Mouse (Mus musculus): ENCODE results near the gene Magi2.

Gene Magi2

GRCm38 (mm10) chr5:20074101-20074500 lies 847.3 kb downstream of the Magi2 start:
- DNase-seq (ENCODE audit: low read depth, low spot score) = no peak

GRCm38 (mm10) chr5:20074867-20075266 lies 848.0 kb downstream of the Magi2 start:
- DNase-seq (ENCODE audit: low read depth, low spot score) = no peak

GRCm38 (mm10) chr5:20078931-20079330 lies 852.1 kb downstream of the Magi2 start:
- no peak for DNase-seq (ENCODE audit: low read depth, low spot score)

GRCm38 (mm10) chr5:20080605-20081309 lies 853.9 kb downstream of the Magi2 start:
- DNase-seq (ENCODE audit: low read depth, low spot score) = no peak

- no peak for DNase-seq (ENCODE audit: low read depth, low spot score)
These were observed 855.5 kb downstream of the Magi2 start for GRCm38 (mm10) chr5:20082368-20082767.

- no peak for DNase-seq (ENCODE audit: low read depth, low spot score)
These were observed 860.2 kb downstream of the Magi2 start for GRCm38 (mm10) chr5:20087083-20087482.

GRCm38 (mm10) chr5:20103869-20104268 lies 877.0 kb downstream of the Magi2 start:
- DNase-seq (ENCODE audit: low read depth, low spot score) = no peak

- DNase-seq (ENCODE audit: low read depth, low spot score) = no peak
These were observed 877.7 kb downstream of the Magi2 start for GRCm38 (mm10) chr5:20104496-20104895.

GRCm38 (mm10) chr5:20109496-20109895 lies 882.7 kb downstream of the Magi2 start:
- no peak for DNase-seq (ENCODE audit: low read depth, low spot score)

- no peak for DNase-seq (ENCODE audit: low read depth, low spot score)
These were observed 890.3 kb downstream of the Magi2 start for GRCm38 (mm10) chr5:20117156-20117555.

GRCm38 (mm10) chr5:20140235-20140634 lies 913.4 kb downstream of the Magi2 start:
- no peak for DNase-seq (ENCODE audit: low read depth, low spot score)

- DNase-seq (ENCODE audit: low read depth, low spot score) = peak; percentile 42
These were observed 914.0 kb downstream of the Magi2 start for GRCm38 (mm10) chr5:20140662-20141444.

- DNase-seq (ENCODE audit: low read depth, low spot score) = no peak
These were observed 926.7 kb downstream of the Magi2 start for GRCm38 (mm10) chr5:20153359-20154125.

- DNase-seq (ENCODE audit: low read depth, low spot score) = peak; percentile 16
These were observed 969.9 kb downstream of the Magi2 start for GRCm38 (mm10) chr5:20196765-20197164.

- no peak for DNase-seq (ENCODE audit: low read depth, low spot score)
These were observed 970.6 kb downstream of the Magi2 start for GRCm38 (mm10) chr5:20197395-20197794.

- no peak for DNase-seq (ENCODE audit: low read depth, low spot score)
These were observed 974.5 kb downstream of the Magi2 start for GRCm38 (mm10) chr5:20201348-20201747.

GRCm38 (mm10) chr5:20208110-20208509 lies 981.3 kb downstream of the Magi2 start:
- DNase-seq (ENCODE audit: low read depth, low spot score) = no peak

- no peak for DNase-seq (ENCODE audit: low read depth, low spot score)
These were observed 986.5 kb downstream of the Magi2 start for GRCm38 (mm10) chr5:20213299-20213698.

- DNase-seq (ENCODE audit: low read depth, low spot score) = no peak
These were observed 999.8 kb downstream of the Magi2 start for GRCm38 (mm10) chr5:20226471-20227210.

GRCm38 (mm10) chr5:20227912-20228762 lies 1001.3 kb downstream of the Magi2 start:
- no peak for DNase-seq (ENCODE audit: low read depth, low spot score)

GRCm38 (mm10) chr5:20231908-20232307 lies 1005.1 kb downstream of the Magi2 start:
- DNase-seq (ENCODE audit: low read depth, low spot score) = no peak
